In the genomic region with DNA sequence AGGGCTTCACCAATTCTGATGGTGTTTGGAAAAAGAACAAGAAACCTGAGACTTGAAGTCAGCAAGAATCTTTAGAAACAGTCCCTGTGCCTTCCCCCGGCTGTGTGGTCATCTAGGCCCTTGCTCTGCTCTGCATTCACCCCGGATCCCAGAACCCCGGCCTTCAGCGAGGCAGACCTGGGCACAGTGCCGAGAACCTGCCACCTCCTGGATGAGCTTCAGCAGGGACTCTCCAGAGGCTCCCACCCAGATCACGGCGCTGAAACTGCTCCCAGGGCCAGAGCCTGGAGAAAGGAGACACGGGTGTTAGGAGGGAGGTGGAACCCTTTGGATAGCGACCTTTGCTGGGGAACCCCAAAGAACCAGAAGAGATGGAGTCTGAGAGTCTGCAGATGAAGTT, we compare ENCODE assay signal across 19 mouse cellular contexts. TPM values are rescaled to one million over a fixed set of nuclear protein-coding genes. Genes with fewer than 3 reads are reported as not detected.
DNase-seq lines count a peak whose midpoint lies in the region; ATAC-seq and TF ChIP-seq lines count a peak whose summit lies in the region.
"Had no signal": no experiment of that assay in that cellular context is flagged by ENCODE, and none has a peak within 500 bp of the region (broad histone marks: within the 10 kb centered on the region; RNA-seq: fewer than 3 reads in every experiment).

No protein-coding gene starts in this region.

- no peak for DNase-seq in intestine, embryonic 14.5 days (ENCODE audit: low spot score)
- DNase-seq in adrenal gland, postnatal 10 days, result peak; percentile 84
- peak; percentile 57 for DNase-seq in heart, postnatal 14 days
- DNase-seq: cerebellum, adult 8-10 months had no signal

- ATAC-seq in intestine, embryonic 14.5 days (replicated peaks; ENCODE audit: low FRiP score, low TSS enrichment, low read depth), result no peak
- no peak for ATAC-seq in intestine, embryonic 16.5 days
- no peak for ATAC-seq in monocyte, adult 5-6 weeks (replicated peaks; ENCODE audit: insufficient number of reproducible peaks, low FRiP score, low TSS enrichment, poor library complexity, severe bottlenecking)
- no peak for ATAC-seq in inflammation-experienced regulatory T-cells, adult 6 months
- no peak for ATAC-seq in activated CD4-positive, CD25-positive, alpha-beta regulatory T cell, adult 4 months
- ATAC-seq: forebrain, embryonic 13.5 days; liver, embryonic 12.5 days; lung, postnatal 0 days had no signal

- H3K27me3 ChIP-seq in intestine, embryonic 14.5 days (replicated peaks; ENCODE audit: control insufficient read depth, insufficient read depth, low read length), result no peaks in the 10 kb centered on the region; the same call in 1 of the 2 replicates
- no peaks in the 10 kb centered on the region for H3K27me3 ChIP-seq in intestine, embryonic 16.5 days (replicated peaks; ENCODE audit: control insufficient read depth, insufficient read depth, low read length)
- H3K27me3 ChIP-seq: embryonic facial prominence, embryonic 15.5 days had no signal

- H3K4me3 ChIP-seq in intestine, embryonic 14.5 days (ENCODE audit: low read depth, low read length), result no peak overlapping the region
- H3K4me3 ChIP-seq in intestine, embryonic 16.5 days (ENCODE audit: low read length), result no peak overlapping the region
- H3K4me3 ChIP-seq in bone marrow macrophage, adult 2 months (ENCODE audit: insufficient read depth, low read length), result peak overlapping the region; percentile 50; the same call in 1 of the 2 replicates
- H3K4me3 ChIP-seq: forebrain, embryonic 13.5 days; hindbrain, embryonic 13.5 days; liver, embryonic 12.5 days; neural tube, embryonic 13.5 days had no signal

- intact Hi-C loops in heart, postnatal 14 days (cut with DNase I), result no loop called here

- H3K27ac ChIP-seq in intestine, embryonic 14.5 days (ENCODE audit: low read depth), result 0 out of 2 replicates have a peak overlapping the region, but pooled peaks have one; percentile 5
- H3K27ac ChIP-seq in intestine, embryonic 16.5 days (ENCODE audit: low read length), result no peak overlapping the region
- H3K27ac ChIP-seq in bone marrow macrophage, adult 2 months (ENCODE audit: insufficient read depth, low read depth, low read length), result no peak overlapping the region
- H3K27ac ChIP-seq: embryonic facial prominence, embryonic 15.5 days; forebrain, embryonic 13.5 days; hindbrain, embryonic 13.5 days; liver, embryonic 12.5 days; neural tube, embryonic 13.5 days had no signal

- H3K36me3 ChIP-seq in intestine, embryonic 14.5 days (ENCODE audit: control insufficient read depth, insufficient read depth, low read length), result no peaks in the 10 kb centered on the region
- H3K36me3 ChIP-seq in intestine, embryonic 16.5 days (ENCODE audit: control insufficient read depth, insufficient read depth, low read length), result no peaks in the 10 kb centered on the region
- H3K36me3 ChIP-seq: embryonic facial prominence, embryonic 15.5 days; G1E; hindbrain, embryonic 13.5 days; liver, embryonic 12.5 days; neural tube, embryonic 13.5 days had no signal

- H3K9me3 ChIP-seq in intestine, embryonic 14.5 days (ENCODE audit: control insufficient read depth, low read length), result no peaks in the 10 kb centered on the region
- no peaks in the 10 kb centered on the region for H3K9me3 ChIP-seq in intestine, embryonic 16.5 days (ENCODE audit: control insufficient read depth, low read length)
- H3K9me3 ChIP-seq: embryonic facial prominence, embryonic 15.5 days; forebrain, embryonic 13.5 days; G1E; hindbrain, embryonic 13.5 days; liver, embryonic 12.5 days; megakaryocyte, embryonic 14.5 days; neural tube, embryonic 13.5 days had no signal

- no peak for TF ChIP-seq CTCF in bone marrow macrophage, adult 2 months (IDR thresholded peaks at IDR 0.05; ENCODE audit: low read depth, low read length)

- H3K4me2 ChIP-seq in intestine, embryonic 14.5 days (ENCODE audit: low read length), result peak overlapping the region; percentile 18; the same call in 1 of the 2 replicates
- H3K4me2 ChIP-seq in intestine, embryonic 16.5 days (ENCODE audit: low read depth, low read length), result no peak overlapping the region
- H3K4me2 ChIP-seq: hindbrain, embryonic 13.5 days; neural tube, embryonic 13.5 days had no signal

- no peak for TF ChIP-seq POLR2A in bone marrow macrophage, adult 2 months (IDR thresholded peaks at IDR 0.05; ENCODE audit: borderline replicate concordance, low read depth, low read length)

- 59% methylated on average over 9 of the region's 9 CpGs for WGBS in intestine, embryonic 14.5 days
- 65% methylated on average over 9 of the region's 9 CpGs for WGBS in intestine, embryonic 16.5 days

- no peak overlapping the region for H3K9ac ChIP-seq in intestine, embryonic 14.5 days (ENCODE audit: low read length)
- H3K9ac ChIP-seq in intestine, embryonic 16.5 days (ENCODE audit: low read depth, low read length), result no peak overlapping the region
- H3K9ac ChIP-seq: embryonic facial prominence, embryonic 15.5 days; forebrain, embryonic 13.5 days; hindbrain, embryonic 13.5 days; liver, embryonic 12.5 days; neural tube, embryonic 13.5 days had no signal

- H3K4me1 ChIP-seq in intestine, embryonic 14.5 days (replicated peaks; ENCODE audit: control insufficient read depth, insufficient read depth, low read length), result peaks cover 3% of the 10 kb centered on the region; the same call in 1 of the 2 replicates
- H3K4me1 ChIP-seq in intestine, embryonic 16.5 days (ENCODE audit: control insufficient read depth, insufficient read depth, low read length), result peaks cover 4% of the 10 kb centered on the region
- peaks cover 4% of the 10 kb centered on the region; the same call in 1 of the 2 replicates for H3K4me1 ChIP-seq in bone marrow macrophage, adult 2 months (ENCODE audit: control insufficient read depth, insufficient read depth, low read length)

RNA-seq across cellular contexts. Expression of a gene that starts 19.1 kb away (rescaled TPM):
- 0.19 and 0.26 TPM in 2 replicates for polyA plus RNA-seq in intestine, embryonic 14.5 days (2014; fragmentation: Nextera tagmentation; extraction: Ambion mirVana)
- 7.4 and 10.6 TPM in 2 replicates for polyA plus RNA-seq in intestine, embryonic 16.5 days (2015; fragmentation: Nextera tagmentation; extraction: Ambion mirVana)
- total RNA-seq in adrenal gland, postnatal 10 days (2021), result 10 to 100 TPM; 13.7 to 17.4 TPM
- not detected in 2 replicates for polyA plus RNA-seq in bone marrow macrophage, adult 2 months (2012; ENCODE audit: insufficient read depth, insufficient read length, missing spikeins)
- under 1 TPM; 0.68 to 0.96 TPM for total RNA-seq in heart, postnatal 14 days (2021)
- total RNA-seq in monocyte, adult 5-6 weeks (2017), result not detected in 3 replicates
- polyA plus RNA-seq in inflammation-experienced regulatory T-cells, adult 6 months (2017; shearing (Covaris generic)), result under 1 TPM; 0.21 to 0.34 (median 0.29) TPM
- polyA plus RNA-seq in activated CD4-positive, CD25-positive, alpha-beta regulatory T cell, adult 4 months (2017; shearing (Covaris generic)), result under 1 TPM; 0.24 to 0.85 TPM
- total RNA-seq: left cerebral cortex, postnatal 36 days had no signal
- polyA plus RNA-seq: forebrain, embryonic 13.5 days; hindbrain, embryonic 13.5 days; liver, embryonic 12.5 days had no signal

RNA-seq across cellular contexts. Expression of a gene that starts 21.5 kb away (rescaled TPM):
- 1.2 and 1.4 TPM in 2 replicates for polyA plus RNA-seq in intestine, embryonic 14.5 days (2014; fragmentation: Nextera tagmentation; extraction: Ambion mirVana)
- polyA plus RNA-seq in intestine, embryonic 16.5 days (2015; fragmentation: Nextera tagmentation; extraction: Ambion mirVana), result 1.6 and 1.7 TPM in 2 replicates
- 1 to 10 TPM; 1.1 to 3.1 TPM for total RNA-seq in adrenal gland, postnatal 10 days (2021)
- polyA plus RNA-seq in bone marrow macrophage, adult 2 months (2012; ENCODE audit: insufficient read depth, insufficient read length, missing spikeins), result 0.56 TPM in 1 of 2 replicates, not detected in the other
- 10 to 100 TPM; 11.4 to 12.0 TPM for total RNA-seq in heart, postnatal 14 days (2021)
- 0.29 TPM in 1 of 3 replicates, not detected in the others for total RNA-seq in monocyte, adult 5-6 weeks (2017)
- 1 to 10 TPM in 2 of 3 experiments, under 1 TPM in 1; 0.21 to 1.3 (median 1.0) TPM for polyA plus RNA-seq in inflammation-experienced regulatory T-cells, adult 6 months (2017; shearing (Covaris generic))
- polyA plus RNA-seq in activated CD4-positive, CD25-positive, alpha-beta regulatory T cell, adult 4 months (2017; shearing (Covaris generic)), result 1 to 10 TPM in 1 of 2 experiments, under 1 TPM in 1; 0.16 to 1.4 TPM
- polyA plus RNA-seq: G1E had no signal

RNA-seq across cellular contexts. Expression of a gene that starts 34.0 kb away (rescaled TPM):
- polyA plus RNA-seq in intestine, embryonic 14.5 days (2014; fragmentation: Nextera tagmentation; extraction: Ambion mirVana), result 28.4 and 32.5 TPM in 2 replicates
- 61.6 and 69.2 TPM in 2 replicates for polyA plus RNA-seq in intestine, embryonic 16.5 days (2015; fragmentation: Nextera tagmentation; extraction: Ambion mirVana)
- total RNA-seq in adrenal gland, postnatal 10 days (2021), result 10 to 100 TPM; 20.8 to 22.1 TPM
- polyA plus RNA-seq in bone marrow macrophage, adult 2 months (2012; ENCODE audit: insufficient read depth, insufficient read length, missing spikeins), result 6.4 and 8.0 TPM in 2 replicates
- 1 to 10 TPM; 7.5 to 8.6 TPM for total RNA-seq in heart, postnatal 14 days (2021)
- total RNA-seq in monocyte, adult 5-6 weeks (2017), result 0.64 to 3.8 TPM (median 1.5 TPM) in 3 replicates
- 1 to 10 TPM in 2 of 3 experiments, under 1 TPM in 1; 0.80 to 1.5 (median 1.2) TPM for polyA plus RNA-seq in inflammation-experienced regulatory T-cells, adult 6 months (2017; shearing (Covaris generic))
- under 1 TPM; 0.70 to 0.90 TPM for polyA plus RNA-seq in activated CD4-positive, CD25-positive, alpha-beta regulatory T cell, adult 4 months (2017; shearing (Covaris generic))

RNA-seq across cellular contexts. Expression of a gene that starts 47.2 kb away (rescaled TPM):
- 0.09 TPM in 1 of 2 replicates, not detected in the other for polyA plus RNA-seq in intestine, embryonic 14.5 days (2014; fragmentation: Nextera tagmentation; extraction: Ambion mirVana)
- polyA plus RNA-seq in intestine, embryonic 16.5 days (2015; fragmentation: Nextera tagmentation; extraction: Ambion mirVana), result 1.3 and 1.9 TPM in 2 replicates
- total RNA-seq in adrenal gland, postnatal 10 days (2021), result 1 to 10 TPM; 3.2 to 8.2 TPM
- polyA plus RNA-seq in bone marrow macrophage, adult 2 months (2012; ENCODE audit: insufficient read depth, insufficient read length, missing spikeins), result not detected in 2 replicates
- total RNA-seq in heart, postnatal 14 days (2021), result 100 to 1,000 TPM; 193 to 217 TPM
- total RNA-seq in monocyte, adult 5-6 weeks (2017), result not detected in 3 replicates
- polyA plus RNA-seq in inflammation-experienced regulatory T-cells, adult 6 months (2017; shearing (Covaris generic)), result not detected
- not detected for polyA plus RNA-seq in activated CD4-positive, CD25-positive, alpha-beta regulatory T cell, adult 4 months (2017; shearing (Covaris generic))
- total RNA-seq: G1E; layer of hippocampus, postnatal 25 days had no signal
- polyA plus RNA-seq: forebrain, embryonic 13.5 days; G1E had no signal
